Mouse (Mus musculus) CH12.LX (cell line): Measurements from ENCODE around the gene Sec22b. TPM values are rescaled to one million over a fixed set of nuclear protein-coding genes. Genes with fewer than 3 reads are reported as not detected.

ENCODE experiments used
- DNase-seq: peaks from one replicate; pipeline ENCODE4 v3.0.0-alpha.2; 2013; ENCODE audit errors: extremely low read depth
- H3K27ac ChIP-seq: 2 replicates; pipeline ENCODE4 v1.5.1; 2012; ENCODE audit warnings: low read depth, mild to moderate bottlenecking, control low read depth, moderate library complexity; ENCODE audit not compliant: insufficient read depth
- H3K27me3 ChIP-seq: replicated peaks from 2 replicates; pipeline ENCODE3; 2012; ENCODE audit warnings: inconsistent platforms
- H3K36me3 ChIP-seq, 2 experiments: replicated peaks in 1 of 2; 2 replicates each; pipeline versions ENCODE3 to v1.6.1; 2012; ENCODE audit warnings: inconsistent platforms in 1 of 2, low read length in 1 of 2, mild to moderate bottlenecking in 1 of 2, mixed read lengths in 1 of 2, moderate library complexity in 1 of 2; ENCODE audit not compliant: control insufficient read depth in 1 of 2, insufficient read depth in 1 of 2
- H3K4me1 ChIP-seq, 2 experiments: 2 replicates each; pipeline ENCODE4 v1.6.1; 2012; ENCODE audit warnings: inconsistent platforms in 1 of 2, moderate library complexity in 1 of 2; ENCODE audit not compliant: insufficient read depth in 2 of 2, control insufficient read depth in 1 of 2
- H3K4me2 ChIP-seq: 2 replicates; pipeline ENCODE4 v1.6.1; 2012; ENCODE audit warnings: low read depth, mild to moderate bottlenecking, control low read depth; ENCODE audit not compliant: poor library complexity, insufficient read depth, severe bottlenecking
- H3K4me3 ChIP-seq, 3 experiments: fragments of 150-350 bp in 1 of 3; sonication (generic) in 1 of 3; replicated peaks in 1 of 3; 2 replicates each; pipeline versions ENCODE3 to v1.5.1; 2011 to 2012; ENCODE audit warnings: low read depth in 2 of 3, low read length in 2 of 3, mild to moderate bottlenecking in 2 of 3, moderate library complexity in 2 of 3, control low read depth in 1 of 3, improper control_type of control experiment in 1 of 3, inconsistent platforms in 1 of 3, mixed read lengths in 1 of 3; ENCODE audit not compliant: poor library complexity in 1 of 3
- H3K79me2 ChIP-seq: replicated peaks from 2 replicates; pipeline ENCODE4 v1.6.1; 2012; ENCODE audit warnings: mild to moderate bottlenecking, moderate library complexity; ENCODE audit not compliant: control insufficient read depth, poor library complexity, insufficient read depth, severe bottlenecking; ENCODE audit errors: extremely low read depth
- H3K9ac ChIP-seq: 2 replicates; pipeline ENCODE4 v1.6.1; 2012; ENCODE audit warnings: low read depth, mild to moderate bottlenecking, control low read depth, moderate library complexity; ENCODE audit not compliant: insufficient read depth
- H3K9me3 ChIP-seq: replicated peaks from 2 replicates; pipeline ENCODE3; 2012; ENCODE audit warnings: low read length, inconsistent platforms, mixed read lengths
- CTCF ChIP-seq, 2 experiments: IDR thresholded peaks in 1 of 2; conservative IDR thresholded peaks in 1 of 2; 2 replicates each; pipeline ENCODE4 v1.5.1; 2011 to 2012; ENCODE audit warnings: low read depth in 2 of 2, low read length in 2 of 2, improper control_type of control experiment in 1 of 2, inconsistent platforms in 1 of 2, mild to moderate bottlenecking in 1 of 2, moderate library complexity in 1 of 2
- ETS1 ChIP-seq: conservative IDR thresholded peaks from 2 replicates; pipeline ENCODE4 v1.6.1; 2012; ENCODE audit warnings: low read depth, mild to moderate bottlenecking, inconsistent platforms, low read length, improper control_type of control experiment, moderate library complexity
- GABPA ChIP-seq: IDR thresholded peaks from 2 replicates; pipeline ENCODE4 v1.6.1; 2012; ENCODE audit warnings: low read depth, low read length, improper control_type of control experiment, inconsistent platforms; ENCODE audit not compliant: insufficient replicate concordance
- HCFC1 ChIP-seq: IDR thresholded peaks from 2 replicates; pipeline ENCODE4 v1.6.1; 2012; ENCODE audit warnings: low read depth, mild to moderate bottlenecking, inconsistent platforms, low read length, improper control_type of control experiment
- JUN ChIP-seq: IDR thresholded peaks from 2 replicates; pipeline ENCODE4 v1.6.1; 2011; ENCODE audit warnings: low read depth, mild to moderate bottlenecking, low read length, improper control_type of control experiment, moderate library complexity; ENCODE audit not compliant: insufficient read depth
- JUND ChIP-seq: conservative IDR thresholded peaks from 2 replicates; pipeline ENCODE4 v1.6.1; 2011; ENCODE audit warnings: low read depth, low read length, improper control_type of control experiment
- KAT2A ChIP-seq: IDR thresholded peaks from 2 replicates; pipeline ENCODE4 v1.6.1; 2012; ENCODE audit warnings: low read length, improper control_type of control experiment, inconsistent platforms; ENCODE audit not compliant: insufficient replicate concordance
- MAFK ChIP-seq: IDR thresholded peaks from 2 replicates; pipeline ENCODE4 v1.6.1; 2011; ENCODE audit warnings: low read length, improper control_type of control experiment; ENCODE audit not compliant: insufficient replicate concordance
- MAZ ChIP-seq: IDR thresholded peaks from 2 replicates; pipeline ENCODE4 v1.6.1; 2012; ENCODE audit warnings: low read depth, mild to moderate bottlenecking, inconsistent platforms, low read length, improper control_type of control experiment, moderate library complexity
- MEF2A ChIP-seq: IDR thresholded peaks from 2 replicates; pipeline ENCODE4 v1.6.1; 2014; ENCODE audit warnings: low read depth, mild to moderate bottlenecking, inconsistent platforms, low read length, improper control_type of control experiment, borderline replicate concordance
- MXI1 ChIP-seq: IDR thresholded peaks from 2 replicates; pipeline ENCODE4 v1.6.1; 2011; ENCODE audit warnings: mild to moderate bottlenecking, low read depth, low read length, improper control_type of control experiment
- POLR2A ChIP-seq: IDR thresholded peaks from 2 replicates; pipeline ENCODE4 v1.6.1; 2011; ENCODE audit warnings: low read depth, mild to moderate bottlenecking, improper control_type of control experiment, low read length
- RAD21 ChIP-seq: IDR thresholded peaks from 2 replicates; pipeline ENCODE4 v1.6.1; 2011; ENCODE audit warnings: low read depth, mild to moderate bottlenecking, low read length, improper control_type of control experiment, moderate library complexity
- RCOR1 ChIP-seq: conservative IDR thresholded peaks from 2 replicates; pipeline ENCODE4 v1.6.1; 2012; ENCODE audit warnings: low read depth, mild to moderate bottlenecking, inconsistent platforms, low read length, improper control_type of control experiment
- SMC3 ChIP-seq: IDR thresholded peaks from 2 replicates; pipeline ENCODE4 v1.6.1; 2011; ENCODE audit warnings: low read depth, low read length, improper control_type of control experiment
- TCF12 ChIP-seq: IDR thresholded peaks from 2 replicates; pipeline ENCODE4 v1.6.1; 2014; ENCODE audit warnings: low read depth, mild to moderate bottlenecking, inconsistent platforms, low read length, improper control_type of control experiment
- UBTF ChIP-seq: IDR thresholded peaks from 2 replicates; pipeline ENCODE4 v1.6.1; 2012; ENCODE audit warnings: low read depth, mild to moderate bottlenecking, inconsistent platforms, low read length, improper control_type of control experiment, moderate library complexity
- USF1 ChIP-seq: IDR thresholded peaks from 2 replicates; pipeline ENCODE4 v1.6.1; 2014; ENCODE audit warnings: low read depth, mild to moderate bottlenecking, inconsistent platforms, low read length, improper control_type of control experiment
- ZC3H11A ChIP-seq: IDR thresholded peaks from 2 replicates; pipeline ENCODE4 v1.6.1; 2012; ENCODE audit warnings: low read depth, mild to moderate bottlenecking, inconsistent platforms, low read length, improper control_type of control experiment
- ZMIZ1 ChIP-seq: IDR thresholded peaks from 2 replicates; pipeline ENCODE4 v1.6.1; 2012; ENCODE audit warnings: low read depth, mild to moderate bottlenecking, inconsistent platforms, low read length, improper control_type of control experiment
- ZNF384 ChIP-seq: IDR thresholded peaks from 2 replicates; pipeline ENCODE4 v1.6.1; 2012; ENCODE audit warnings: low read depth, low read length, improper control_type of control experiment, inconsistent platforms
- dilution Hi-C: fragments of 300-500 bp; cut with MboI; formaldehyde crosslinking; loops from 2 replicates; pipeline ENCODE4 v1.14.3; 2020; ENCODE audit warnings: low sequenced_read_pairs; ENCODE audit not compliant: extremely low pct_unique_long_range_greater_than_20kb, extremely low pct_ligation_motif_present
- in situ Hi-C: fragments of 300-500 bp; cut with MboI; formaldehyde crosslinking; loops from 3 replicates; pipeline ENCODE4 v1.14.3; 2019; ENCODE audit warnings: low sequenced_read_pairs, low pct_ligation_motif_present, low pct_unique_long_range_greater_than_20kb, mixed read lengths
- polyA plus RNA-seq: library from polyadenylated mRNA; unstranded; fragments of >175 nt; gene quantifications from 2 replicates; pipeline ENCODE4 v1.2.1, GENCODE M21; 2012; ENCODE audit warnings: low read depth; ENCODE audit not compliant: insufficient read length
- total RNA-seq, 2 experiments: library from RNA; depleted of rRNA; stranded (reverse); fragments of 300-350 nt in 1 of 2; fragments of >200 nt in 1 of 2; gene quantifications; 2 replicates each; pipeline ENCODE4 v1.2.3; 2012 to 2014

Sec22b gene
- total and polyA plus RNA-seq, 3 experiments = 42.6 to 82.8 (median 82.4) TPM

DNA sequence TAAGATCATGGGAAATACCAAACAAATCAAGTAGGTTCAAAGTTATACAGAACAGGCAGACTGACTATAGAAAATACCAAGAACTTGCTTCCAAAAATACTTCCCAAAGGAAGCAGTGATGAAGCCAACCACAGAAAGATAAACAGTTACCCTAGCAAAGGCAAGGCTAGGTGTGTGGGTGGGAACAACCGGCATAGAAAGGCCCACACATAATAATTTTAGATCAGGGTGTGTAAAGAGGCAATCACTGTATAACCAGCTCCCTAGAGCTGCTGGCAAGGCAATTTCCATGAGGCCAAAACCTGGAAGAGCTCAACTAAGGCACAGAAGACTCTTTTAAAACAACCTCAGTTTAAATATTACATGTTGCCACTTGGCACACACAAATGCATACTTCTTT is 41.6 kb upstream of the Sec22b start:
- H3K79me2 ChIP-seq = no peaks in the 10 kb centered on the region
- in situ Hi-C loops = no loop called here
- H3K4me2 ChIP-seq = no peak overlapping the region
- H3K36me3 ChIP-seq = no peaks in the 10 kb centered on the region
- H3K27me3 ChIP-seq = no peaks in the 10 kb centered on the region
- H3K27ac ChIP-seq = no peak overlapping the region
- dilution Hi-C loops = no loop called here
- DNase-seq = no peak
- TF ChIP-seq TCF12 = no peak
- TF ChIP-seq ZMIZ1 = no peak
- no peak for TF ChIP-seq KAT2A
- no peak for TF ChIP-seq CTCF (conservative IDR thresholded peaks at IDR 0.05 in 1 of 2, IDR thresholded peaks at IDR 0.05 in 1 of 2; ENCODE audit: low read depth in 2 of 2, low read length in 2 of 2)
- TF ChIP-seq ZC3H11A = no peak
- TF ChIP-seq MXI1 = no peak
- no peak for TF ChIP-seq ZNF384
- TF ChIP-seq GABPA = no peak
- no peak for TF ChIP-seq JUN
- TF ChIP-seq, all 38 proteins: peak for 0
- Histone ChIP-seq H3K9me3 (no peaks in the 10 kb centered on the region), H3K9ac (no peak overlapping the region), H3K4me3 (no peak overlapping the region), H3K4me1 (no peaks in the 10 kb centered on the region)

DNA sequence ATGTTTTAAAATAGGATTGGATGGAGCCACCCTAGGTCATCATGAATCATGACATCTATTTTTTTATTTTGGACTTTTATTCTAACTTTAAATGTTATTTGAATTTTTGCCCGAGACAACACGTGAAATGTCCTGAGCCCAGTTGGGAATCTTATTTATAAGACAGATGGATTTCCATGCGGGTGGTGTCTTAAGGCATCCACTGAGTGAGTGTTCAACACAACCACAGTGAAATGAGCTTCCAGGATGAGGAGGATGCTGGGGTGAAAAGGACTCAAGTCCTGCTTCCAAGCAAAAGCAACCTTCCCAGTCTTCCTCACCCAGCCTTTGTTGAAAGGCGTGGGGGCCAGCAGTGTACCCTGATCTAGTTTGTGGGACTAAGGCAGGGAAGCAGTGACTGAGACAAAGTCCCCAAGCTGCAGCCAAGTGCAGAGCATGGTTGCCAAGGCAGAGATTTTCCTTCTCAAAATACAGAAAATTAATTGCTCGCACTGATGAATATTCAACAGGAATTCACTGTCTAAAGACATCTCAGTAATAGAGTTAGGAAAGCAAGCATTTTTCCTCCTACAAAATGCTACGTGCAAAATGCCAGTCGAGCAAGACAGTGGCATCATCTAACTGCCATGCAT is 40.1 kb upstream of the Sec22b start:
- Histone ChIP-seq H3K79me2 (no peaks in the 10 kb centered on the region), H3K36me3 (no peaks in the 10 kb centered on the region), H3K4me3 (no peak overlapping the region), H3K9ac (no peak overlapping the region), H3K4me2 (no peak overlapping the region)
- dilution Hi-C loops = no loop called here
- in situ Hi-C loops = no loop called here
- no peak for TF ChIP-seq HCFC1
- no peak for TF ChIP-seq TCF12
- TF ChIP-seq RCOR1 = no peak
- TF ChIP-seq USF1 = no peak
- TF ChIP-seq MEF2A = no peak
- TF ChIP-seq MAFK = no peak
- TF ChIP-seq POLR2A = no peak
- no peak for TF ChIP-seq CTCF (conservative IDR thresholded peaks at IDR 0.05 in 1 of 2, IDR thresholded peaks at IDR 0.05 in 1 of 2; ENCODE audit: low read depth in 2 of 2, low read length in 2 of 2)
- no peak for TF ChIP-seq ZNF384
- no peak for TF ChIP-seq ETS1
- no peak for TF ChIP-seq SMC3
- TF ChIP-seq RAD21 = no peak
- TF ChIP-seq KAT2A = no peak
- no peak for TF ChIP-seq ZMIZ1
- no peak for TF ChIP-seq ZC3H11A
- no peak for TF ChIP-seq MAZ
- TF ChIP-seq UBTF = no peak
- no peak for TF ChIP-seq JUND
- TF ChIP-seq, all 38 proteins: peak for 0
- Histone ChIP-seq H3K4me1 (no peaks in the 10 kb centered on the region), H3K27ac (no peak overlapping the region), H3K9me3 (no peaks in the 10 kb centered on the region), H3K27me3 (no peaks in the 10 kb centered on the region)
- DNase-seq = no peak
